Mouse (Mus musculus) bone marrow macrophage, adult 2 months (primary cell): ENCODE measurements around the gene Sppl3.

Experiments
- CTCF ChIP-seq: IDR thresholded peaks from 2 replicates; pipeline ENCODE4 v1.5.1; 2012; ENCODE audit warnings: low read depth, mild to moderate bottlenecking, low read length, moderate library complexity
- POLR2A ChIP-seq: IDR thresholded peaks from 2 replicates; pipeline ENCODE4 v1.6.1; 2012; ENCODE audit warnings: mild to moderate bottlenecking, low read depth, low read length, borderline replicate concordance

GRCm38 (mm10) chr5:115002781-115003180 lies 8.2 kb upstream of the Sppl3 start:
- TF ChIP-seq POLR2A (no peak), CTCF (no peak)
